Mouse (Mus musculus): ENCODE measurements at regions not wholly inside any gene's neighbourhood (a gene's known extent, or its start where the extent isn't known, plus 50 kb on each side); places are given as distances from the start of the nearest gene placed in this dataset.

DNA sequence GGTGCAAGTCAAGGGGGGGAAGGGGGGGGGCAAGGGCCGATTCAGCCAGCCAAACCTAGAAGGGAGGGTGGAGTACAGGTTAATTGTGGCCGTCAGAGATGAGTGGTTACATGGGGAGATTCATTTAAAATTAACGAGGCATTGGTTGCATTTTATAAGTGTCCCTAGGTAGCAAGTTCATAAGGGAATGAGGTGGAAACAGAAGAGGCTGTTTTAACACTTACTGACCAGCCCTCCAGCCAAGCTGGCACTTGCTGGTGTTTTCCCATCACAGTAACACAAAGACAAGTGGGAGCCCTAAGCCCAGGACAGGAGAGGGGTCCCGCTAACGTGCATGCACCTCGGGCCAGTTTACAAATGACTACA, 309.1 kb upstream of the Jarid2 start:
- no peak for DNase-seq (ENCODE audit: extremely low spot score, low spot score)

DNA sequence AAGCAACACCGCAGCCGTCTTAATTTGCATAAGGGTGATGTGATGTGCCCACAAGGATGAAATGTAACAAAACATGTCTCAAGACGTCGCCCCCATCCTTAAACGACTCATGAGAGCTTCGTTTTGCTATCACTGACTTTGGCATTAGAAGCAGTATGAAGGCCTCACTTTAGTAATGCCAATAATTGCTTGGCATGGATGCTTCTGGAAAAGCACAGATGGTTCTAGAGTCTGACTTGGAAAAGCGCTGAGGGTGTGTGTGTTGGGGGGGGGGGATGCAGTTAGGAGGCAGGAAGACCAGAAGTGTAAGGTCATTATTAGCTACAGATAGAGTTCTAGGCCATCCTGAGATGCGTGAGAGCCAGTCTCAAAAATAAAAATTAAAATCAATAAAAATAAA, 308.3 kb upstream of the Jarid2 start:
- no peak for DNase-seq (ENCODE audit: extremely low spot score, low spot score)

DNA sequence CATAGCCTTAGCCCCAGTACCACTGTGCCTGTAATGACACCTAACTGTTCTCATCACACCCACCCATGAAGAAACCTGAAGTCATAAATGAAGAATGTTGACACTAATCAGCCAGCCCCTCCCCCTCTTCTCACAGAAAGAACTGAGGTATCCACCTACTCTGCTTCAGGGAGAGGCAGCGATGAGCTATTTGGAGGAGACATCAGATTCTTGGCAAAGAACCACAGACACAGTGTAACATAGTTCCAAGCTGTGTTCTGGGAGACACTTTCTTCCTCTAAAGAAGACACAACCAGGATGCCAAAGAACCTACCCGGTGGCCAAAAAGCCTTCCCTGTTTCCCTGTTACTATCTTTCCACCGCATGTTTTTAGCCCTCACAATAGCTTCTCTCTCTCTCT, 307.8 kb upstream of the Jarid2 start:
- no peak for DNase-seq (ENCODE audit: extremely low spot score, low spot score)

DNA sequence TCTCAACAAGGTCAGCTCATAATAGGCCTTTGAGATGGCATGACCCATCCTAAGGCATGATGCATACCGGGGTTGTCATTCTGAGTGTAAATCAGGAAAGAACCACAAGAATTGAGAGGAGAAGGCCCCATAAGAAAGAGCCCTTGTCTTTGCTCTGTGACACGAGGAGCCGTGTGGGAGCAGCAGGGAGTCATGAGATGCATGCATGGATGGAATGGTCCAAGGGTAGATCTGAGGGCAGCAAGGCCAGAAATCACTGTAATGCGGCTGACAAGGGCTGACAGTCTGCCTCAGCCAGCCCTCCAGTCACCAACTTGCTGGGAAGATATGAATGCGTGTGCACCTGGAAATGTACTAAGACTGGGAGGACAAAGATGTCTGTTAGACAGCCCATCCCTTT, 307.4 kb upstream of the Jarid2 start:
- no peak for DNase-seq (ENCODE audit: extremely low spot score, low spot score)

DNA sequence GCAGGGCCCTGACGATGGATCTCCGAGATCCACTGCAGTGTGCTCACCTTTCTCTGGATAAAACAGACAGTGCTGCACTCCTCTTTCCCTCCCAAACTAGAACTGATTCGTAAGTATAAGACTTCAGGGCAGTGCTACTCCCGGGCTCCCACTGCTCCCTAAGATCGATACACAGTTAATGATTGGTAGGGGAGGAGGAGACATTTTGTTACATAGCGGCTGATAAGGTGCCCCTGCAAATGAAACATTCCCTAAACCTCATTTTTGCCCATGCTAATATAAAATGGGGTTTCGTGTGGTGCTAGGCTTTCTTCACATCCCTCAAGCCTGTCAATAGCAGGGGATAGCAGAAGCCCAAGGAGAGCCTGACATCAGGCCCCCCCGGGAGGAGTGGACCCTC, 298.8 kb upstream of the Jarid2 start:
- no peak for DNase-seq (ENCODE audit: extremely low spot score, low spot score)

DNA sequence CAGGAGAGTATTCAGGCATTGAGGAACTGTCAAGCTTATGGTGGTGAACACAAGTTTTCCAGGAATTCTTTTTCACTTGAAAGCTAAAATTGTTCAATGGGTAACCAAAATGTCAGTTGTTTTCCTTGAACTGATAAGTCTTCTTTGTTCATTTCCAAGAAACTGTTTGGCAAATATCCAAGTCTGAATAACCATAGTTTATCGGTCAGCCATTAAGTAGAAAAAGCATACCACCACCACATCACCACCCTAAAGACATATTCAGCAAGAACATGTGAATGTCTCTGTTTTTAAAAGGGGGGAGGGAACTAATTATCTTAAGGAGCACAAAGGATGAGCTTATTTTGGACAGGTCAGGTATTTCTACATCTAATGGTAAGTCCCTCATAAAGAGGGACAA, 291.6 kb upstream of the Jarid2 start:
- no peak for DNase-seq (ENCODE audit: extremely low spot score, low spot score)

DNA sequence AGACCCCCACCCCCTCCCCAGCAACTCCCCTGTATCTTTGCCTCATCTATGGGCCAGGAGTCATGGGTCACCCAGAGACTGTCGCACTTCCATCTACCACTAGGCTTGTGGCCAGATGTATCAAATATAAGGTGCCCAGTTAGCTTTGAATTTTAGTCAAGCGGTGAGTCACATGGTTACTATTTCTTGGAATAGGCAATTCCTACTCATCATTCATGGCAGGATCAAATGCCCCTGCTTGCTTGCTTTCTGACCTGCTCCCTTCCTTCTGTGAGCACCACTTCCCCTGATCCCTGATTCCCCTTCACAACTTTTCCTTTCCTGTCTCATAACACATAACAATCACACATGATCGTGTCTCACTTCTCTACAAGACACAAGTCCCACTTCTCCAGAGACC, 288.2 kb upstream of the Jarid2 start:
- DNase-seq (ENCODE audit: extremely low spot score, low spot score) = no peak

DNA sequence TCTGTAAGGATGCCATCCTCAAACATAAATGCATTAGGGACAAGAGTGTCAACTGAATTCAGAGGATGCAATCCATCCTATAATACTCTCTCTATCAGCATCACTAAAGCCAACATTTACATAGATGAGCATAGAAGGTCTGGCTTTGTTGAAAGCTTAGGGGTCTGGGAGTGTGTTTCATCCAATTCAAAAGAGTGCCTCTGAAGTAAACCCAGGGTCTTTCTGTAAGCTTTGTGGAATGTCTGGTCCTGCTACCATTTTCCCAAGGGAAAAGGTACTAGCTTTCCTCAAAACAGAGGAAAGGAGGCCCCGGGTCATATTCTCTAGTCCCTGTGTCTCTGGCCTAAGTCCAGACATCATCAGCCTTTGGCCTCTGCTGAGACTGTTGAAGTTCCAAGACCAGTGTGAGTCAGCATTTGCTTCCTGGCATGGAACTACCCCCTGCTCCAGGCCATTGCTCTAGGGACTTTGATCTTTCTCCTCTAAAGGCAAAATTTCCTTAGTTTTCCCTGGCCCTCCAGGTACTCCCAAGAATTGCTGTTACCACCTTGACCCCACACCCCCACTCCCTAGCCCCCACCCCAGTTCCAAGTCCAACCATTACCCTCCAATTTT, 280.0 kb upstream of the Jarid2 start:
- no peak for DNase-seq (ENCODE audit: extremely low spot score, low spot score)

DNA sequence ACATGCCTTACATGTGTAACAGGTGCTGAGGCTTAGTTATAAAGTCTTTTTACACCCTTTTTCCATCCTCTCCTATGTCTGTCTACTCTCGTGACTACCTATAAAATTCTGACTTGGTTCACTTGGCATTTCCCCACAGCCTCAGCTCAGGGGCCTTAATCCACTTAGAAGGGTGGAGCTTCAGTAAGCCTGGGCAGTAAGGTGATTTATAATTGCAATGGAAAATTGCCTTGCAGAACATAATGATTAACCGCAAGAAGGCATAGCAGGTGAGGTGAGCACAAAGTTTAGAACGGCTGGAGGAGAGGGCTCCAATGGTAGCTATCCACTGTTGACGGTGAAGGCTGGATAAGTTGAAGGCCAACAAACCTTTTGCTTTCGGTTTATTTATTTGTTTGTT, 278.1 kb upstream of the Jarid2 start:
- no peak for DNase-seq (ENCODE audit: extremely low spot score, low spot score)

DNA sequence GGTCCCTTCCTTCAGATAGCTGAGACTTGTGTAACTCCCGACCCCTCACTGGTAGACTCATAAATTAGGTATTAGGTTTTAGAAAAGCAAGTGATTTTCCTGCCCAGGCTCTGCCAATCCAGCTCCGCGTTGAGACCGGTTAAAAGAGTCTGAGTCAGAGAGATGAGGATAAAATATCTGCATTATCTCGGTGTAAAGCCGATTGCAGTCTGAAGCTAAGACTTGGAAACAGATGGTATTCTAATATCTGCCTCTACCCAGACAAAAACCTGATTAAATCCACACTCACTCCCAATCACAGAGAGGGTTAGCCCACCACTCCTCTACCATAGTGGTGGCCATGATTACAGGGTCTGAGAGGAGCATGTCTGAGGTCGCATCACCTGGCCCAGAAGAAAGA, 276.1 kb upstream of the Jarid2 start:
- DNase-seq (ENCODE audit: extremely low spot score, low spot score) = no peak

DNA sequence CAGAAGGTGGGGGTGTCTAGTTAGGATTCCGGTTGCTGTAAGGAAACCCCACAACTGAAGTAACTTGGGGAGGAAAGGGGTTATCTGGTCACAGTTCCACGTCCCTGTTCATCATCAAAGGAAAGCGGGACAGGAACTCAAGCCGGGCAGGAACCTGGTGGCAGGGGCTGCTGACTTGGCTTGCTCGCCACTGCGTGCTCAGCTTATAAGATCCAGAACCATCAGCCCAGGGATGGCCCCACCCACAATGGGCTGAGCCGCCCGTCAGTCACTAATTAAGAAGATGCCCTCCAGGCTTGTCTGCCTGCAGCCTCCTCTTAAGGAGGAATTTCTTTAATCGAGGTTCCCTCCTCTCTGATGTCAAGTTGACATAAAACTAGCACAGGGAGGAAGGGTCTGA, 275.1 kb upstream of the Jarid2 start:
- no peak for DNase-seq (ENCODE audit: extremely low spot score, low spot score)

DNA sequence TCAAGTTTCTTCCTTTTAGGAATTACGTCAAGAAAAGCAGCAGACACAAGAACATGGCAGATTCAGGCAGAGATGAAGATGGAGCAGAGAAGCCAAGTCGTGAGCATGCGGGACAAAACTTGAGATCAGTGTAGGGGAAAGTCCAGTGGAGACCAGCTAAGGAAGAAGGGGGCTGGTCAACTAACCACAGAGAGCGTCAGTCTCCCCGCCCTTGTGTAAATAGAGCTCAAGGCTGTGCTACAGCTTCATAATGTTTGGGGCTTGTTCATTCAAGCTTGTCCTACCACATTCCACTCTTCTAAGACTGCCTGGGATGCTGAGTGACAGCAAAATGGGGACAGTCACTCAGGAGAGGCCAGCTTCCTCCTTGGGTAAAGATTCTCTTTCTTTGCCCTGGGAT, 274.1 kb upstream of the Jarid2 start:
- DNase-seq (ENCODE audit: extremely low spot score, low spot score) = no peak

DNA sequence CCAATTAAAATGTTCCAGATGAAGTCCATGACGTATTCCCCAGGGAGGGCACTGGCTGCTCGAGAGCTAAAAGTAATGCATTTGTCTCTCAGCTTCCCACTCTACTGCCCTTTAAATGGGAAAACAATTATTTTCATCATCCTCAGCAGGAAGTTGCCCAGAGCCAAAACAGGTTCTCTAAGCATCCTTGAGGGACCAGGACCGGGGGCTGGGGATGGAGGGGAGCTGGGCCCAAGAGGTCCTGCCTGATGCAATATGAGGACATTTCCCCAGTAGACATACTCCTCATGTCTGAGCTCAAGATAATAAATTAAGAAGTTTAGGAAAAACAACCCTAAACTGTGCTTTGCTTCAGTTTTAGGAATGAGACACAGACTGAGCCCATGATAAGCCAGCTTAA, 270.5 kb upstream of the Jarid2 start:
- no peak for DNase-seq (ENCODE audit: extremely low spot score, low spot score)

DNA sequence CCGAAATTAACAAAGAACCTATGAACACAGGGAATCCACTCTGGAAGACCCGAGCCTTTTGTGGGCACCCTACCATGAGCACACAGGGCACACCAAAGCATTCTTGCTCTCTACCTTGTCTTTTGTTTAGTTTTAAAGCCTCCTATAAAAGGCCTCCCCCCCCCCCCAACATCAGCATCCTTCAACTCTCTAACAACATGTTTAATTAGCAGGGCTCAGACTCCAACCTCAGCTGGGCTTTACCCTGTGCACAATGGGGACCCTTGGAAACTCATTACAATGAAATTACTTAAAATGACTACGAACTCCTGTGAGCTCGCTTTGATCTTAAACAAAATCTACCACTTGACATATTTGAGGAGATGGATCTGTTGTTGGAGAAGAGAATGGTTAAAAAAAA, 270.1 kb upstream of the Jarid2 start:
- no peak for DNase-seq (ENCODE audit: extremely low spot score, low spot score)

DNA sequence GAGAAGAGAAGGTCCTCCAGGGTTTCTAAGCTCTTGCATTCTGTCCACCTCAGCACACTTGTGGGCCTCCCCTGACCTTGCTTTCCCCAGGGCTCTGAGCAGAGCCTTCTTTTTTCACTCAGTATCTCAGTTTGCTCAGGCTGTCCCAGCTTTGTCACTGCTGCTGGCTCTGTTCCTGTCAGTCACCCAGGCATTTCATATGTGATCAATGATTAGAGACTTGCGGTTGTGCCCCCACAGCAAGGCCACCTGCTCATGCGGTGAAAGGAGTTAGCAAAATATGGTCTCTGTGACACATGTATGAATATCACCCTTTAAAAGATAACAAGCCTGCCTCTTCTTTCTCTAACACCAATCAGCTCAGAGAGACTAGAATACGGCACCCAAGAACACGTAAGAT, 265.6 kb upstream of the Jarid2 start:
- DNase-seq (ENCODE audit: extremely low spot score, low spot score) = no peak

DNA sequence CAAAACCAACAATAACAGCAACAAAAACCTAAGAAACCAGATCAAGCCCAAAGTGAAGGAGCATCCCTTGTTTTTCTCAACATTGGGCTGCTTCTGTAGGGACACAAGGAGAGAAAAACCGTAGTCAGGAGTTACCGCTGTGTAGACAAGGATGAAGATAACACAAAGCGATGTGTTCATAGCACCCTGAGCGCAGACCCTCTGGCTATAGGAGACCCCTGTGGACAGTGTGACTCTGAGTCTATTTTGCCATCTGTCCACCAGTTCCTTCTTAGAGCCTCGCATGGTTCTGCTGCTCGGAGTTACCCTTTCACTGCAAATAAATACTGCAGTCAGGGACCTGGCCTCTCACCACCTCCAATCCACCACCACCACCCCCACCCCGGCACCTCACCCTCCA, 263.7 kb upstream of the Jarid2 start:
- DNase-seq (ENCODE audit: extremely low spot score, low spot score) = no peak

DNA sequence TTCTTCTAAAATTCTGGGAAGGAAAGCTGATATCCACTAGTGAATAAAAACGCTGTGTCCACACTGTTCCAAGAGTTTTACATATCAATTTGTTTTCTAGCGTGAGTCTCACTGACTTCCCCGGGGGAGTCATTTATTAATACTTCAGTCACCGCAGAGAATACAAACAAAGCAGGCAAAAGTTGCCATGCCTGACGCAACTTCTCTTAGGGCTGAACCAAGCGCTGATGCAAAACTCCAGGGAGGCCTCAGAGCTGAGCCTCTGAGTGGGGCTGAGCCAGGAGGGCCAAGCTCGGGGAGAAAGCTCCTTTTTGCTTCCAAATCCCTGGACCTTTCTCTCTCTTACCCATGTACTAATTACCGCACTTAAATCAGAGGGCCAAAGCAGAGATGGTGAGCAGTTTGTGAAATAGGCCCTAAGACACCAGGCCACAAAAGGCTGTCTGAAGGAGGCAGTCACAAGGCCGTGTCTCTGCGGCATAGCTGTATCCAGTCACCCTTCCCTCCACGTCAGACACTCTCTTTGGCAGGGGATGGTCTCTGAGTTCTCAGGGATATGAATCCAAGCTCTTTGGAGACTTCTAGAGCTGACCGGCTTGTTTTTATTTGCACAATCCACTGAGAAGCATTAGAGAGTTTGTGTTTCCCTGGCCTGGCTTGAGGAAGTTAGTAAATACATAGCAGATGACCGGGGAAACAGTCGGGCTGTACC, 260.2 kb upstream of the Jarid2 start:
- no peak for DNase-seq (ENCODE audit: extremely low spot score, low spot score)

DNA sequence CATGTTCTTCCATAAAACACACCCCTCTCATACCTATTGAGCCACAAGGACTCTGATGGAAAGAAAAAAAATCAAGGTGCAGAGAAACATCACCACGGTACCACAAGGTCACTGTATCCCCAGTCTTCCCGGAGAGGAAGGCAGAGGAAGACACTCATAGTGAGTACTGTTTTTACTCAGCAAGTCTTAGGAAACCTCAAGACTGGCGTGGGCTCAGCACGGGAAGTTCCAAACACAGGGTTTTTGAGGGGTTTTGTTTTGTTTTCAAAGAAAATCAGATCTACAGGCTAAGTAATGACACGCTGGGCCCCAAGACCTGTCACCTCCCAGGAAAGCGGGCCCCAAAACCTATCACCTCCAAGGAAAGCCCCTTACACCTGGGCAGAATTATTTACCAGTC, 259.6 kb upstream of the Jarid2 start:
- no peak for DNase-seq (ENCODE audit: extremely low spot score, low spot score)

DNA sequence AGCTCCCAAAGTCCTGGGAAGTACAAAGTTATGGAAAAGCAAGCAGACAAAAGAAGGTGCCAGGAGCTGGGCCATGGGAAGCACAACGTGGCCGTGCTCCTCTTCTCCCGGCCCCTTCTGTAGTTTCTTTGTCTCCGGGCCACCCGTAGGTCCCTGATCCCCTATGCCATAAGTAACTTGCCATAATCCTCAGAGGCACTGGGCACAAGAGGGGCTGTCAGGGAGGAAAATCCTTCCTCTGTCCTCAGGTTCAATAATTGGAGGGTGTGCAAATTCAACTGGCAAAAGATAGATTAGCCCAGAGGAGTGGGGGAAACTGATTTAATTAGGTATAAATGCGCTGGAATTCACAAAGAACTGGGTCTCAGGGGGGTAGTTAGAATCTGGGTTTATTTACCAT, 256.1 kb upstream of the Jarid2 start:
- no peak for DNase-seq (ENCODE audit: extremely low spot score, low spot score)

DNA sequence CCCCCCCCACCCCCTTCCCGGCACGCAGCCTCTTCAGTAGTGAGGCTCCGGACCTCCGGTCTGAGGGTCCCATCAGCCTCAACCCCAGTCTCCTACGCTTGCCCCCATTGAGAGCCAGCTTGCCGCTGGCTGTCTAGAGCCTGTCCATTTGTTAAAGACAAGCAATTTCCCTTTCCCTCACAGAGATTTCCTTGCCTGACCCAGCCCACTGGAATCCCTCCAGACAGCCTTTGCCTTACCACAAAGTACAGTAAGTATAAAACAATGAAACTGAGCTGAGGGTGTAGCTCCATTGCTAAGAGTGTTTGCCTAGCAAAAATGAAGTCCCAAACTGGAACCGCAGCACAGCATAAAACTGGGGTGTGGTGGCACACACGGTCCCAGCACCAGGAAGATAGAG, 252.4 kb upstream of the Jarid2 start:
- no peak for DNase-seq (ENCODE audit: extremely low spot score, low spot score)

DNA sequence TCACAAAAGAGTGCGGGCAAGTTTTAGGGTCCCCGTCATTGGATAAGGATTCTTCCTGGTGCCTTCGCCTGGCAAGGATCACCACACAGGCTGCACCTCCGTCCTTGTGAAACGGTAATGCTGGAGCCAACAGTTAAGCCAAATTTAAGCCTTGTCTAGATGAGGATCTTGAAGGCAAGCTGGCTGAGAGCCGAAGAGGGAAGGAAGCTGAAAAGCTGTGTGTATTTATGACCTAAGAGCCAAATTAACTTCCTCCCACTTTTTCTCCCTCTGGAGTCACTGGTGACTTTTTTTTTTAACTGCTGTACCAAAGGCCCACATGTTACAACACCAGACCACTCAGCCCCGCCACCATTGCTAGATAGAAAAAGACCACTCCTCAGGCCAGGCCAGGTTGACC, 249.1 kb upstream of the Jarid2 start:
- no peak for DNase-seq (ENCODE audit: extremely low spot score, low spot score)

DNA sequence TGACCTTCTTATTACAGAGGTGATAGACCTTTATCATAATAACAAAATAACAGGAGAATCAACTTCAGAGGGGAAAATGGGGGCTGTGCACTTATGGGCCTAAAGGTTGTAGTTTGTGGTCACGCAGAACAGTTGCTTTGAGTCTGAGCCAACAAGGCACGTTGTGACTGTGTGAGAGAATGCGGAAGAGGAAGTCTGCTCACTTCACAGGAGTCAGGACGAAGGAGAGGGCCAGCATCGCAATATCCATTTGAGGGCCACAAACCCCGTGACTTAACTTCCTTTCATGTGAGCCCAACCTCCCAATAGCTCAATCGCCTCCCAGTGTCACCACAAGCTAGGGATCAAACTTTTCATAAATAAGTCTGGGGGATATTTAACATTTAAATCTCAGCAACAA, 246.6 kb upstream of the Jarid2 start:
- DNase-seq (ENCODE audit: extremely low spot score, low spot score) = no peak

DNA sequence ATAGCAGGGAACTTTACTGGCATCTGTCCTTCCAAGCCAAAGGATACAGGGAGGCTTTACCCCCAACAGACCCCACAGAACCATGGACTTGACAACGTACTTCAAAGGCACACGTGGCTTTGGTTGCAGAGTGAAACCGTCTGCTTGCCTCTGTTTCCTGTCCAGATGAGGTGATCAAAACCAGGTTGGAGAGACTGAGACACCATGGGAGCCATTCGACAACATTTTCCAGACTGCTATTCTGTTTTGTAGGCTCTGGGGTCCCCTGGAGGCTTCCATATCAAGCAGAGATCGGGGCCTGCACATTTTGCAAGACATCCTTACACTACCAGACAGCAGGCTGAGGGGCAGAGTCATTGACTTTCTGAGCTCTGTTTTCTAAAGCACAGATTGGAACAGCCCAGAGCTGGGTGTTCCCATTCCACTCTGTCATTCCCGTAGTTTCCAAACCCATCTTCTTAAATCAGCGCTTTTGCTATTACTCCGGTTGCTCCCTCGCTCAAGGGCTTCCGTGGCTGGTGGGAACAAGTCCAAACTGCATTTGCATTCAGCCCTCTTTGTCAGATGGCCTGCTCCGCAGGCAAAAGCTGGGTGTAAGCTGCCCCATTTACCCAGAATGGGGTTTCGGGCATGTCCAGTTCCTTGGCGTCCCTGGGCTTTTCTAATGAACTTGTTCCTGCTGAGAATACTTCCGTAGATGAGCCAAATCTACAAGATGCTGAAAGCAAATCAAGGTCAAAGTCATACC, 244.5 kb upstream of the Jarid2 start:
- DNase-seq (ENCODE audit: extremely low spot score, low spot score) = no peak
